Mouse (Mus musculus) layer of hippocampus, adult 11-12 months (tissue): ENCODE data around the gene Hhatl.

Experiments used
- DNase-seq: peaks from one replicate; pipeline ENCODE4 v3.0.0; 2022; ENCODE audit warnings: low spot score

Gene Hhatl

GRCm38 (mm10) chr9:121759091-121760081 is 32.9 kb downstream of the Hhatl start, which contains the start of gene Zfp651:
Gene Zfp651 (plus strand): TSS chr9:121759330.
- peak; percentile 78 for DNase-seq

DNA sequence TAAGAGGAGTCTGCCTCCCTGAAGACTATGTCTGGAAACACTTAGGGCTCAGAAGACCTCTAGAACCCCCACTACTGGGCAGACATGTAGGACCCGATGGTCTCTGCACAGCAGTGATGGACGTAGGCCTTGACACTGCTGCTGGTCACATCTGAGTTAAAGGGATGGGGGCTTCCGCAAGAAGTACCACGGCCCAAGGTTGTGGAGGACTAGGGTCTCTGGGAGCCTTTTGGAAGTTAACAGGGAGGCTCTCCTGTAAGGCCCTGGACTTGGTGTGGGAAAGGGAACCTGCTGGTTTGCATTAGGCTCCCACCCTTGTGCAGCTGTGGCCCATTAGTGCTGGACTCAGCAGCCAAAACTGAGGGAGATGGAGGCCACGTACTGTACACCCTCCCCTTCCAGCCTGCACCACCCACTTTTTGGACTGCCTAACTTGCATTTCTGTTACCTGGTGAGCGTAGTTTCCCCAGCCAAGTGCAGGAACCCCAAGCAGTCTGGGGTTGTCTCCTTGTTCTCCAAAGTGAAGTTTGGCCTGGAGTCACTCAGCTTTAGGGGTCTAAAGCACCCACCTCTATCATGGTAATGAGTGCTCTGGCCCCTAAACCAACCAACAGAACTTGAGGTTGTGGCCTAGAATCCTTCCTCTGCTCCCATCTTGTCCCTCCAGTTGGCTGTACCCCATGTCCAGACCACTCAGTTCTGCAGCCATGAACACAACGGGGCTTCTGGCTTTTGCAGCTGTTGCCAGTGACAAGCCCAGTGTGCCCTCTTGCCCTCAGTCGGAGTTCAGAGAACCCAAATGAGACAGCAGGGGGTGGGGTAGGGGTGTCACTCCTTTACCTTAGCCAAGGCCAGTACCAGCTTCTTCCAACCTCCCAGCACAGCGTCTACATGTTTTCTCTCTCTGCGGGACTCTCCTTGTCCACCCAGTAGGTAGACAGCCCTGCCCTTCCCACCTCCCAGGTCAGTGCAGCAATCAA is 34.2 kb downstream of the Hhatl start:
- DNase-seq = no peak

DNA sequence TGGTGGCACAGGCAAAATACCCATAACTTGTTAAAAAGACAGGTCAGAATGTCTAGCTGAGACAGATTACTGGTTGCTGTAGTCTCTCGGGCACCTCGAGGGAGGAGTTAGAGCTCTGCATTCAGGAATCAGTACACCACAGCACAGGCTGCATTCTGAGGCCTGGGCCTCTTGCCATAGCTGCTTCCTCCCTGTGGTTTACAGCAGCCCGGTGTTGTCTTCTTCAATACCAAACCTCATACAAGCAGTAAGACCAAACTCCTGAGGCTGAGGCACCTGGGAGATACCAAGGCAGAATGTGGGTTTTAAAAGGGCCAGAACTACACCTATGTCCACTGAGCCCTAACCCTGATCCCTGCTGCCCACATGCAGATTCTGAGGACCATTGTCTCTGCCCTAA is 34.9 kb downstream of the Hhatl start:
- DNase-seq = no peak

GRCm38 (mm10) chr9:121756785-121757184 is 35.5 kb downstream of the Hhatl start:
- no peak for DNase-seq

DNA sequence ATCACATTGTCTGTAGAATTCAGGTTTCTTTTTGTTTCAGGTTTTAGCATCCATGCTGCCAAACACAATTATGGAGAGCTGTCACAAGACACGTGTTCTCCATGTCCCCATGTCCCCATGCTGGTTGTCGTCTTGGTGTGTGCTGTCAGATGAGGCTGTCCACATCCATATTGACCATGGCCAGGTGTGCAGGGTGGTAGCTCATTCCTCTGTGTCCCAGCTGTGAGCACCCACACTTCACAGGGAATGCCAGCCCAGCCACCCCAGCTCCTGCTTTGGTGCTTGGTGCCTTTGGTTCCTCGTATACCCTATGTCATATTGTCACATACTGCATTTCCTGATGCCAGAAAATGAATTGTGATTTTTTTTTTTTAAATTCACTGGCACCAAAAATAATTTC is 37.7 kb downstream of the Hhatl start:
- DNase-seq = no peak

DNA sequence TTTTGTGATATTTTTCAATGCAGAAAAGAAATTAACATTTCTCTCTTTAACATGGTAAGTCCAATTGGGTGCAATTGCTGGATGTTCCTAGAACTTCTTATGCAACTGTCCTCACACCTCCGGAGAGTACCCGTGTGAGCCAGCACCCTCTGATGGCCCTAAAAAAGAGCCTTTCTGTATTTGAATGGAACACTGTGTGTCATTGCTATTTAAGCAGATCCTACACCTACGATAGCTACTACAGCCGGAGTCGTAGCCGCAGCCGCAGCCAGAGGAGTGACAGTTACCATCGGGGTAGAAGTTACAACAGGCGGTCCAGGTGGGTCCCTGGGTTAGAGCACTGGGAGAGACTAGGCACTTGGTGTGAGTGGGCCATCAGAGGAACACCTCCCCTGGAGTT is 39.5 kb downstream of the Hhatl start:
- no peak for DNase-seq

- DNase-seq = no peak
These were observed 48.3 kb downstream of the Hhatl start for GRCm38 (mm10) chr9:121744051-121744450.

GRCm38 (mm10) chr9:121741168-121741567 is 51.1 kb downstream of the Hhatl start:
- DNase-seq = no peak

DNA sequence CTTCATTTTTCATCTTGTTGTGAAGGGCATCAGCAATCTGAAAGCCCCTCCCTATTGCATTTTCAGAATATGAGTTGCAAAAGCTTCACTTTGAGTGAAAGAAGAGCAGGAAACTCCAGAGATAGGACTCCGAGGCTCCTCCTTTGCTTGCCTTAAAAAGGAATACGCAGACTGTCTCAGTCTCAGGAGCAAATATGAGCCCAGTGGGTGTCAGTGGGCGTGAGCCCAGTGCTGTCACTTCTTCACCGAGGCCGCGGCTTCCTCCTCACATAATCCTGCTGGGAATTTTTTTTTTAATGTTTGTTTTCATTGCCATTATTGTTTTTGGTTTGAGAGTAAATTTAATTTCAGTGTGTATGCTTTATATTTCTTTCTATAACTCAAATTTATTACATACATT is 51.8 kb downstream of the Hhatl start:
- DNase-seq = no peak
